Mouse (Mus musculus) lung, postnatal 4 days (tissue): ENCODE measurements at regions not wholly inside any gene's neighbourhood (a gene's known extent, or its start where the extent isn't known, plus 50 kb on each side); places are given as distances from the start of the nearest gene placed in this dataset.
A peak's percentile ranks its signal among the peaks of the same experiment; 100 is the strongest.

ENCODE experiments used
- DNase-seq, 2 experiments: peaks; one replicate each; pipeline ENCODE4 v3.0.0; 2021

GRCm38 (mm10) chr9:46735664-46736067 lies 262.9 kb upstream of the Gm4791 start:
- DNase-seq = peak; percentile 77 to 86

GRCm38 (mm10) chr9:46728465-46728864 lies 270.1 kb upstream of the Gm4791 start:
- no peak for DNase-seq

GRCm38 (mm10) chr9:46724231-46724630 lies 274.3 kb upstream of the Gm4791 start:
- no peak for DNase-seq

GRCm38 (mm10) chr9:46713415-46713814 lies 285.1 kb upstream of the Gm4791 start:
- DNase-seq = no peak

- no peak for DNase-seq
Measured at GRCm38 (mm10) chr9:46704151-46704905, 294.2 kb upstream of the Gm4791 start.

- no peak for DNase-seq
Measured at GRCm38 (mm10) chr9:46703674-46704073, 294.9 kb upstream of the Gm4791 start.

GRCm38 (mm10) chr9:46702901-46703636 lies 295.5 kb upstream of the Gm4791 start:
- DNase-seq = no peak

- DNase-seq = no peak
Measured at GRCm38 (mm10) chr9:46702053-46702900, 296.3 kb upstream of the Gm4791 start.

GRCm38 (mm10) chr9:46696171-46696570 lies 302.4 kb upstream of the Gm4791 start:
- no peak for DNase-seq

GRCm38 (mm10) chr9:46689331-46689730 lies 309.2 kb upstream of the Gm4791 start:
- DNase-seq = no peak

- no peak for DNase-seq
Measured at GRCm38 (mm10) chr9:46684113-46684850, 314.3 kb upstream of the Gm4791 start.

GRCm38 (mm10) chr9:46672050-46672449 lies 326.5 kb upstream of the Gm4791 start:
- DNase-seq = no peak

- DNase-seq = no peak
Measured at GRCm38 (mm10) chr9:46654422-46654821, 334.6 kb upstream of the 4931429L15Rik start.

- DNase-seq = no peak
Measured at GRCm38 (mm10) chr9:46647238-46647922, 327.6 kb upstream of the 4931429L15Rik start.

- no peak for DNase-seq
Measured at GRCm38 (mm10) chr9:46645469-46645884, 325.7 kb upstream of the 4931429L15Rik start.

GRCm38 (mm10) chr9:46643551-46643950 lies 323.8 kb upstream of the 4931429L15Rik start:
- DNase-seq = no peak

GRCm38 (mm10) chr9:46642696-46643095 lies 322.9 kb upstream of the 4931429L15Rik start:
- peak; percentile 37 to 56 for DNase-seq

GRCm38 (mm10) chr9:46636261-46637010 lies 316.6 kb upstream of the 4931429L15Rik start:
- no peak for DNase-seq

- no peak for DNase-seq
Measured at GRCm38 (mm10) chr9:46633952-46634351, 314.2 kb upstream of the 4931429L15Rik start.

GRCm38 (mm10) chr9:46632576-46632975 lies 312.8 kb upstream of the 4931429L15Rik start:
- DNase-seq = no peak

GRCm38 (mm10) chr9:46622255-46622654 lies 302.5 kb upstream of the 4931429L15Rik start:
- DNase-seq = no peak
